Mouse (Mus musculus) gastrocnemius, adult 18-20 months (tissue): ENCODE measurements at regions not wholly inside any gene's neighbourhood (a gene's known extent, or its start where the extent isn't known, plus 50 kb on each side); places are given as distances from the start of the nearest gene placed in this dataset.

Source experiments
- DNase-seq: peaks from one replicate; pipeline ENCODE4 v3.0.0; 2021; ENCODE audit warnings: low spot score

DNA sequence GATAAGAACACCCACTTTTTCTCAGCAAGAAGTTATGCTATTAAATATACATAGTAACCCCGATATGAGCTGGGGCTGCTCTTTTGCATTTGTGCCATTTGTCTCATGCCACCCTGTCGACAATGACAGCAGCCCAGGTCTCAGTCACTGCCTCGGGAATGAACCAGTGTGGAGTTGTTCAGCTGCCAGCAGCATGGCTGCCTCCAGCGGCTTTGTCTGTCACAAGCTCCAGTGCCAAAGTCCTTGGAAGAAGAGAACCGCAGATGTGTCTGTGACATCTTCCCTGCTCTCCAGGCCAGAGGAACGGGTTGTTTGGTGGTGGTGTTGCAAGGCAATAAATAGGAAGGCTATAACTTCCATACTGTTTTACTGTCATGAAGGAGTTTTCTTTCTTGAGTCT is 130.7 kb downstream of the Cep170 start:
- DNase-seq = no peak

DNA sequence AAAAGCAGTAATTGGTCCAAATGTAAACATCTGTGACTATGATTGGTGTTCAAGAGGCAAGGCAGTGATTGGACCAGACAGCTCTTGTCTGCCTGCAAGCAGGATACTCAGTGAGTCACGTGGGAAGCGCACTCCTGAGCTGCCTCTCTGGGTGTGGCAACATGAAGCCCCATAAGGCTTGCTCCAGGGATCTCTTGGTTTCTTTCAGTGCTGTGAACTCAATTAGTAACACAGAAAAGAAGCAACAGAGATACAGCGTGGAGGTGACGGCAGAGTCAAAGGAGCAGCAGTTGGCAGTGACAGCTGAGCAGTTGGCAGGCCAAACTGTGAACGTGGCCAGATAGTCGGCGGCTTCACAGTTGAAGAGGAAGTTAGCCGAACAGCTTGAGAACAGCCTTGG is 131.9 kb downstream of the Cep170 start:
- peak; percentile 42 for DNase-seq

DNA sequence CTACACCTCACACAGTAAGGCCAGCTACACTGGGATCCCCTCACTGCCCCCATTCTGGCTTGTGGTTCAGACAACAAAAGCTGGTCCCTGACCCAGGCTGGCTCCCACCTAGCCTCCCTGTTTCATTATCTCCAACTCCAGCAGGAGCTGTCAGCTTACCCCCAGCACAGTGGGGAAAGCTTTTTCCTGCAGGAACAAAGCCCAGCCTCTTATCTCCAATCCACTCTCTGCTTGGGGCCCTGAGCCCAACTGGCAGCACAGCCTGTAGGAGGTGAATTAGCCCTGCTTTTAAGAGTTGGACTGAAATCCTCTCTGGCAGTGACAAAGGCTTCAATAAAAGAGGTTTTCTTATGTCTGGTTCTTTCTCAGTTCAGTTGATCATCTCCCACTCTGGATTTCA is 138.7 kb downstream of the Cep170 start:
- no peak for DNase-seq

- DNase-seq = no peak
Observed at GRCm38 (mm10) chr1:176671081-176671480, 142.8 kb downstream of the Cep170 start.

DNA sequence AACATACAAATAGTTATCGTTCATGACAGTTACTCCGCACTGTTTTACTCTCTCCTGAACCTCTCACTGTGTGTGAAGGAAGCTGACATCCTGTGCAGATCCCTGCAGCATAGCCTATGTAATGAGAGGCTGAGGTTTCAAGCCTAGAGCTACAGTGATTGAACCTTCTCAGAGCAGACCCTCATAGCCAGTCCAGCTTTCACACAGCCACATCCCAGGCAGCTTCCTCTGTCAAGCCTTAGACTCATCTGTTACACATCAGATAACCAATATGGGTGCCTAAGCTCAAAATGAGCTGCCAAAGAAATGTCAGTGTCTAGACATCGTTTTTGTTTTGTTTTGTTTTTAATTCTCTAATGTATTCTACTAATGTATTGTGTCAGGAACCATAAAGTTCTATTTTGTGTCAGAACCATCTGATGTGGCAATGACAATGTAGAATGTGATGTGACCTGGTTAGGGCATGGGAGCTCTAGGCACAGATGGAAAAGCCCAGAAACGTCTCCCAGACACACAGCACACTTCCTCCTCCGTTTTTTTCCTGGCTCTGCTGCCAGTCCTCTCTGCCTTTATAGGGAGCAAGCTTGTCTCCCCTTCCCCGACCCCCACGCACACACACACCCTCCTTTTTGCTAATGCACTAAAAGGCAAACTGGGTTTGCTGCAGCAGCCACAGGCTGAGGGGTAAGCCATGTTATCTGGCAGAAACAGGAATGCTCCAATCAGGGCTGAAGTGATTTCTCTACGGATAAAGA is 146.1 kb downstream of the Cep170 start:
- DNase-seq = no peak

DNA sequence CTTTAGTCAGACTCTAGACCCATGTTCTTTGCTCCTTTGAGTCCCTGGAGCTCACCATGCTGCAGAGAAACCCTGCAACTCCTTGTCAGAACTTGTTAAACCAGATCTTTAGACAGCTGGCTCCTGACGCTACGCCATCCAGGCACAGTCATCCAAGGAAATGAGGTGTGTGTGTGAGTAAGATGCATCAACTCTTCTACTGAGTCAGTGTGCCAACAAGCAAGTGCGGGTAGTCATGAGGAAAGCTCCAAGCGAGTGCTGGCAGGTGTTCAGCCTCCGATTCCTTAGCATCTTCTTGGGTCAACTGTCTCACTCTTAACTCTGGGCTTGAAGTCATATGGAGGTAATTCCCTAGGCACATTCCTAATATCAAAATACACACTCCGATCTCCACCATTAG is 153.6 kb downstream of the Cep170 start:
- DNase-seq = no peak

DNA sequence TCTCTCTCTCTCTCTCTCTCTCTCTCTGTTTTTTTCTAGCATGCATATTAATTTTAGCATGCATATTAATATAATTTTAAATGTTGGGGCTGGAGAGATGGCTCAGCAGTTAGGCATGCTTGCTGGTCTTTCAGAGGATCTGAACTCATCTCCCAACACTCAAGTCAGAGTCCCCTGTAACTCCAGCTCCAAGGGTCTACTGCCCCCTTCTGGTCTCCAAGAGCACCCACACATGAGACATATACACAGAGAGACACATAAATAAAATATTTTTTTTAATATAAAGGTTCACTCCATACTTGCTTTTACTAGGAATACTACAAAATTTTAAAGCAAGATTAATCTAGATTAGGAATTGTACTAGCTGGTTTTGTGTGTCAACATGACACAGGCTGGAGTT is 155.2 kb downstream of the Cep170 start:
- no peak for DNase-seq

GRCm38 (mm10) chr1:176655487-176656333 is 158.2 kb downstream of the Cep170 start:
- DNase-seq = no peak

DNA sequence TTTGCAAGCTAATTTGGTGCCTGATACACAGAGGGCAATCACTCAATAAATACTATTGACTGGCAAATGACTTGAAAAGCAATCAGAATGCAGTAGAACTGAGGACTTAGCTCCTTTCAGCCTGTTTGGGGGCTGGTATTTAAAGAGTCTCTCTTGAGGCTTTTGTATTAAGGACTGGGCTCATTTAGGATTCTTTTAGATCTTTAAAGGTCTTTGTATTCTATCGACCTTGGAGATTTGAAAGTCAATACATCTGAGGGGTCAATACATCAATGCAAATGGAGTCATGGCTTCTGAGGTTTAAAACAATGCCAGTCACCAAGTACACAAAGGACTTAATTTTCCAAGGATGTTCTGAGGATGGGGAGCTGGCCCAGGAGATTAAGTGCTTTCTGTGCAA is 169.6 kb downstream of the Cep170 start:
- no peak for DNase-seq

GRCm38 (mm10) chr1:176623171-176623570 is 190.7 kb downstream of the Cep170 start:
- DNase-seq = no peak

GRCm38 (mm10) chr1:176622213-176622612 is 191.7 kb downstream of the Cep170 start:
- DNase-seq = no peak

- DNase-seq = no peak
Observed at GRCm38 (mm10) chr1:176621285-176621684, 192.6 kb downstream of the Cep170 start.

DNA sequence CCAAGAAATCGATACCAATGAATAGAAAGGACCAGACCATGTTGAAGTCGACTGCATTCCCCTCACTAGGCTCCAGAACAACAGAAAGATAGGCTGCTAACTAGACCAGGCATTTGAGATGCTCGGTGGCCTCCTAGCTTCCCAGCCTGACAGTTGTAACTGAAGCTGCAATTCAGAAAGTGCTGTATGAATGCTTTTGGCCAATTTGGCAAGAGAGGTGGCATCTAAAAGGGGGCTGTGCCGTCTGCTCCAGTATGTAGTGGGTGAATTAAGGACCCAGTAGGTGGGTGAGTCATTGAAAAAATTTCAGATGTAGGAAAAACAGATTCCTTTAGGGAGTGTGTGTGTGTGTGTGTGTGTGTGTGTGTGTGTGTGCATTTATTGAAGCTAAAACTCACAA is 195.0 kb downstream of the Cep170 start:
- no peak for DNase-seq

DNA sequence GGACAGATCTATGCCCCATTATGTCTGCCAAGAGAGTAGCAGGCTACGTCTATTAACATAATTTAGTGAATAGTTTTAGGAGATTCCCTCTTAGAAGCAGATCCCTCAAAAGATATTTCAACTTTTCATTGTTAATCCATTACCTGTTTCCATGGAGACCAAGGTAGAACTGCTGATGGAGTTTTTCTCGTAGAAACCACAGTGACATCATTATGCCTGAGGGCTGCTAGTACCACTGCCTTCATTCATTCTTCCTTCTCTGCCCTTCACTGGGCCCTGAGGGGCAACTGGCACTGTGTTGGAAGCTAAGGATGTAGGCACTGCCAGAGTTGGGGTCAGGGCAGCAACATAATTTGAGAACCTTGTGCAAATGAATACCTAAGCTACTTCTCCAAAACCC is 198.2 kb downstream of the Cep170 start:
- DNase-seq = no peak

- no peak for DNase-seq
Observed at GRCm38 (mm10) chr1:176594312-176594711, 219.6 kb downstream of the Cep170 start.

DNA sequence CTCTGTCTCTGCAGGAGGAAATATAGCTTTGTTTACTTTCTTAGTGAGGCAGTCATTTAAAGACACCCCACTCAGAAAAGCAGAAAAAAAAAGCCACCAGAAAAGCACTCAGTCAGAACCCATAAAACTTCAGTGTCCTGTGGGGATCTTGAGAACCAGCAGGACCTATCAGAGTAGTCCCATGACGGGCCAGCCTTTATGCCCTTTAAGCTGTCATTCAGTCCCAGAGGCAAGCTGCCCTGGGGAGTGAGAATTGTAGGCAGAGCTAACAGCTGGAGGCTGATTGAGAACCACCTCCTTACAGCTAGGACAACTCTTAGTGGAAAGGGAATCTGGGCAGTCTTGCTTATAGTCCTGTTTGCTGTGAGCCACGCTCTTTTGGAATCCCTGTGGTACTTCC is 225.7 kb downstream of the Cep170 start:
- no peak for DNase-seq

- no peak for DNase-seq
Observed at GRCm38 (mm10) chr1:176573703-176574102, 240.2 kb downstream of the Cep170 start.

GRCm38 (mm10) chr1:176558457-176559415 is 255.1 kb downstream of the Cep170 start:
- DNase-seq = no peak

DNA sequence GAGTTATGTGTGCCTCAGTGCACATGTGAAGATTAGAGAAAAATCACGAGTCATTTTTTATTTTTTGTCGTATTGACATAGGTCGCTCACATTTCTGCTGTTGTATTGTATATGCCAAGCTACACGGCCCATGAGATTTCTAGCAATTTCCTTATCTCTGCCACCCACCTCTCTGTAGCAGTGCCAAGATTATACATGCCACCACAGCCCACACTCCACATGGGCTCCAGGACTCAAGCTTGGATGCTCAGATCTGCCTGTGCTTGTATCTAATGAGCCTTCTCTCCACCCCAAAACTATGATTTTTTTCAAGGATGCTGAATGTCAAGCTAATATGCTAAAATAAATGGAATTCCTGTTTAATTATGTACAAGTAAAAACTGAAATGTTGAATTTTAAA is 259.3 kb upstream of the Pld5 start:
- DNase-seq = no peak

GRCm38 (mm10) chr1:176529037-176529436 is 253.9 kb upstream of the Pld5 start:
- DNase-seq = no peak

DNA sequence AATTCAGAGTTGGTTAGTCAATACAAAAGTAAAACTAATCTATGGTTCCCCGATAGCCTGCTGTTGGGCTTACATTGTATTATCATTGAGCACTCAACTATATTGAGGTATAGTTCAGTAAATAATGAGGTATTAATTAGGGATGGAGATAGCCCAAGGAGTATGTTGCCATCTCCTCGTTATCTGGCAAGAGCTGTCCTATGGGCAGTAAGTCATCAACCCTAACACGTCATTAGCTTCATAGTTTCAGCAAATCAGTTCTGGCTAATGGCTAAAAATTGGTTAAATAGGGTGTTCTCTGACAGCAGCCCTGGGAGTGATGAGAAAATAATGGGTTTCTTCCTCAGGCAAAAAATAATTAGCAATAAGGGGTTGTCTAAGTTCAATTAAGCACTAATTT is 236.4 kb upstream of the Pld5 start:
- no peak for DNase-seq

- no peak for DNase-seq
Observed at GRCm38 (mm10) chr1:176505441-176505840, 230.3 kb upstream of the Pld5 start.
